Mouse (Mus musculus): Measurements from ENCODE around the gene Dusp1.

- TF ChIP-seq CTCF (IDR thresholded peaks at IDR 0.05; ENCODE audit: low read depth, low read length) (no peak), POLR2AphosphoS5 (IDR thresholded peaks at IDR 0.05; ENCODE audit: insufficient replicate concordance, low read depth, low read length) (no peak), TAL1 (conservative IDR thresholded peaks at IDR 0.05; ENCODE audit: low read depth, low read length) (no peak), GATA1 (IDR thresholded peaks at IDR 0.05; ENCODE audit: borderline replicate concordance, low read length) (no peak), GATA2 (IDR thresholded peaks at IDR 0.05; ENCODE audit: borderline replicate concordance, low read depth, low read length) (no peak)
Observed at GRCm38 (mm10) chr17:26577309-26577708, 15.4 kb upstream of the Dusp1 start.
